Mouse (Mus musculus) left cerebral cortex, adult 18-20 months (tissue): ENCODE results near the gene Cntnap1. TPM values are rescaled to one million over a fixed set of nuclear protein-coding genes. Genes with fewer than 3 reads are reported as not detected.
"Not testable (repeated sequence)": the region's sequence is repeated elsewhere in the genome, so short reads cannot be mapped to it uniquely, and the experiment has no call there.

Experiments used
- DNase-seq, 2 experiments: peaks; one replicate each; pipeline ENCODE4 v3.0.0; 2021 to 2022; ENCODE audit warnings: low spot score in 2 of 2, mixed read lengths in 1 of 2
- long read RNA-seq, 2 experiments: library from polyadenylated mRNA; stranded (forward); transcript quantifications; one replicate each; pipeline ENCODE4 v2.0.0; 2021
- total RNA-seq, 2 experiments: library from RNA; stranded (reverse); gene quantifications; 2 replicates each; pipeline ENCODE4 v1.2.3; 2021

Cntnap1 gene
- total RNA-seq: 100 to 1,000 TPM; 158 to 160 TPM
- long read RNA-seq, experiment 1, full-length matches to known transcripts: 7 of 21 reads
- long read RNA-seq, experiment 1, partial matches to known transcripts: 6 of 21 reads
- long read RNA-seq, experiment 1, other reads (novel, unspliced or antisense): 8 of 21 reads
- long read RNA-seq, experiment 2, full-length matches to known transcripts: 8 of 18 reads
- long read RNA-seq, experiment 2, partial matches to known transcripts: 6 of 18 reads
- long read RNA-seq, experiment 2, other reads (novel, unspliced or antisense): 4 of 18 reads

DNA sequence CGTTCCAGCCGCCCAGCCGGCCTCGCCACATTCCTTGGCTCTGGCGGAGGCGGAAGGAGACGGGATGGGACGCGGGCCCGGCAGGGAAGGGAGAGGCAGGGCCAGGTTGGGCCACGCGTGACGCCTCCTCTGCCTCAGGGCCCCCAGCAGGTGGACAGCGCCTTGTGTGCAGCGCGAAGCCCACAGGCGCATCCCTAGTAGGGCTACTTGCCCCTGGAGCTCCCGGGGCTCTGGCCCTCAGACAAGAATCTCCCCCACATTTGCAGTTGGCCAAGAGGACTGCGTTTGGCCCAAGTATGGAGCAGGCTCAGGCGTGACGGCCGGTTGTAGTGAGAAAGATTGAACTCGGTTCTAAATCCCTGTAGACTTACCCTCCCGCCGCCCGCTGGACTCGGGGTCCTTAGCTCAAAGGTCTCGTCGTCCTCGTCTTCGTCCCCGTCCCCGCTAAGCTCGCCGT is at the start of gene Cntnap1:
TSS of gene Cntnap1 (plus strand) at position 170 of the 457 bp plus-strand sequence.
- DNase-seq: peak in 1 of 2 experiments; percentile 50

DNA sequence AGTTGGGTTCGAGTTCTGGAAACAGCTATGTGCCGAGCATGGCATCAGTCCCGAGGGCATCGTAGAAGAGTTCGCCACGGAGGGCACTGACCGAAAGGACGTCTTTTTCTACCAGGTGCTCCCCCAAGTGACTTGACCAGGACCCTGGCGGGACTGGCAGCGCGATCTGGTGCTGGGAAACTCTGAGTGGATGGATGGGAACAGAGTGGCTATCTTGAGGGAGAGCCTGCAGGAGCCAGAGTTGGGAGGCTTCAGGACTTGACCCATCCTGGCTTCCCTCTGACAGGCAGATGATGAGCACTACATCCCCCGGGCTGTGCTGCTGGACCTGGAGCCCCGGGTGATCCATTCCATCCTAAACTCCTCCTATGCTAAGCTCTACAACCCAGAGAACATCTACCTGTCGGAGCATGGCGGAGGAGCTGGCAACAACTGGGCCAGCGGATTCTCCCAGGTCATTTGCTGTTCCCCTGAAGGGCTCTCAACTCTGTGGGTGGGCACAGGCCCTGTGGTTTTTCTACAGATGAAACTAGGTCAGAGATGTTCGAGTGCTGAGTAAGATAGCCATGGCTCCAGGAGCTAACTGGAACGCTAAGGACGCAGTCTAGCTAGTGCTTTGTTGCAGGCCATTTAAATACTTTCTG is 49.7 kb upstream of the Cntnap1 start:
- DNase-seq: peak in 1 of 2 experiments; percentile 10

DNA sequence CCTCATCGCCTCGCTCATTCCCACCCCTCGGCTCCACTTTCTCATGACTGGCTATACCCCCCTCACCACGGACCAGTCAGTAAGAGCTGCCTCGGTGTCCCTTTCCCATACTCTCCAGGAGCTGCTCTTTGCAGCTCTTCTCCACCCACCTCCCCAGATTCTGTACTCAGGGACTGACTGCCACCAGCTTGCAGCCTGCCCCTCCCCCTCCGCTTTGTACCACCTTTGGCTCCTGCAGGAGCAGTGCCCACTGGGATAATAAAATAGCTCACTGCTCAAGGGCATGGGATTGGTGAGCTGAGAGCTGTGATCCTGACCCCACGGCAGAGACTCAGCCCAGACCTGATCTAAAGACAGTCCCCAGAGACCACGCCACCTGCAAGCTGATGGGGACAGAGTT is 45.8 kb upstream of the Cntnap1 start:
- not testable (repeated sequence) for DNase-seq

DNA sequence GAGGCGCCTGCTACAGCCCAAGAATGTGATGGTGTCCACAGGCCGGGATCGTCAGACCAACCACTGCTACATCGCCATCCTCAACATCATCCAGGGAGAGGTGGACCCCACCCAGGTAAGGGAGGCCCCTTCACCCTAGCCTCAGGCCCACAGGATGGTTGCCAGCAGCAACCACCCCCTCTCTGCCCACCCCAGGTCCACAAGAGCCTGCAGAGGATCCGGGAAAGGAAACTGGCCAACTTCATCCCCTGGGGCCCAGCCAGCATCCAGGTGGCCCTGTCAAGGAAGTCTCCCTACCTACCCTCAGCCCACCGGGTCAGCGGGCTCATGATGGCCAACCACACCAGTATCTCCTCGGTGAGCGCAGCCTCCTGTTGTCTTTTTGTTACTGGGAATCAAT is 45.3 kb upstream of the Cntnap1 start:
- DNase-seq: not testable (repeated sequence)

DNA sequence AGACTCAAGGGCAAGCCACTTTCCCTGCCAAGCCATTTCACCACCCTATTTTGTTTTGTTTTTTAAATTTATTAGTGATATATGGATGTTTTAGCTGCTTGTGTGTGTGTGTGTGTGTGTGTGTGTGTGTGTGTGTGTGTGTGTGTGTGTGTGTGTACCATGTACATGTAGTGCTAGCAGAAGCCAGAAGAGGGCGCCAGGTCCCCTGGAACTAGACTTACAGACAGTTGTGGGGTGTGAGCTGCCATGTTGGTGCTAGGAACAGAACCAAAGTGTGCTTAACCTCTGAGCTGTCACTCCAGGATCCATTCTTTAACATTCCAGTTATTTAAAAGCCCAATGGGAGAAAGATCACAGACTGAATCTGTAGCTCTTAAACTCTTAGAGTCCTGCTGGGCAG is 43.2 kb upstream of the Cntnap1 start:
- no peak for DNase-seq

DNA sequence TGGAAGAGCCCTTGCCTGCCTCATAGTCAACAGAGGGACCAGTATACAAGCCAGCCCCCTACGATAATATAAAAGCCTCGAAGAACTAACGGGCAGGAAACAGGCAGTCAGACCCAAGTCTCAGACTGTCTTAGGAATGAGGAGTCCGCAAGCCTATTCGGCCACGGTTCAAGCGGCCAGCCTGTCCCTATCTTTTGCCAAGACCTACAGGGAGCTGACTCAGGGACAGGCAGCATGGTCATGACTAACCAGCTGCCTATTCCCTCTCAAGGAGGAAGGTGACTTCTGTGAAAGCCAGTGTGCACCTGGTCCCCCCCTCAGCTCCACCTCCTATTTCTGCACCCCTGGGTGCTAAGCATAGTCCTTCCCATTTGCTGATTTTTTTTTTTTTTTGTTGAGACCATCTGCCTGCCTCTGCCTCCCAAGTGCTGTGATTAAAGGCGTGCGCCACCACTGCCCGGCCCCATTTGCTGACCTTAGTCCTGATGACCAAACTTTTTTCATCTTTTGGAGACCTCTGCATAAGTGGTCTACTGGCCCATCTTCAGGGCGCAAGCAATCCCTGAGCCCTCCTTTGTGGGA is 41.2 kb upstream of the Cntnap1 start:
- DNase-seq: no peak

DNA sequence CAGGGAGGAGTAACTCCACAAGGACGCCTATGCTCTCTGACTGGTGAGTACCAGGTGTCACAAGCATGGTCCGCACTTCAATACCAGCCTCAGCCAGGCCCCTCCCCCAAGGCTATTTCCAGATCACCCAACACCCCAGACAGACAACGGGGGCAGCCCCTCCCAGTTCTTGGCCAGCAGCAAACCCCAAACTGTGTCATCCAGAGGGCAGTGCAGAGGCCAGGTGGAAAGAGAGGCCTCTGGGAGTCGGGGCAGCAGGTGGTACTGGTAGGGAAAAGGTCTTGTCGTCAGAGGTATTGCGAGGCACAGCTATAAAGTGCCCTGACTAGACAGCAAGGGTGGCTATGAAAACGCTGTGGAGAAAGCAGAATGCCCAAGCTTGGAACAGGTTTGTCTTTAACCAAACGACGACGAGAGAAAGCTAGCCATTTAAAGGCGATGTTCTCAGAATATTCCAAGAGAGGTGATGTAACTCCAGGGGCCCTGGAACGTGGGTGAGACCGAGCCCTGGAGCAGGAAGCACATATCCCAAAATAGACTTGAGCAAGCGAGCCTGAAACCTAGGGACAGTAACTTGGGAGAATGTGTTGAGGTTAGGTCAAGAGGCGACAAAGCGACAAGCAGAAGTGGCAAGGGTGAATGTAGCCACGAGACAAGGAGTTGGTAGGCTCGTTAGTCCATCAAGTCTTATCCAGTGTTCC is 40.1 kb upstream of the Cntnap1 start:
- no peak for DNase-seq

DNA sequence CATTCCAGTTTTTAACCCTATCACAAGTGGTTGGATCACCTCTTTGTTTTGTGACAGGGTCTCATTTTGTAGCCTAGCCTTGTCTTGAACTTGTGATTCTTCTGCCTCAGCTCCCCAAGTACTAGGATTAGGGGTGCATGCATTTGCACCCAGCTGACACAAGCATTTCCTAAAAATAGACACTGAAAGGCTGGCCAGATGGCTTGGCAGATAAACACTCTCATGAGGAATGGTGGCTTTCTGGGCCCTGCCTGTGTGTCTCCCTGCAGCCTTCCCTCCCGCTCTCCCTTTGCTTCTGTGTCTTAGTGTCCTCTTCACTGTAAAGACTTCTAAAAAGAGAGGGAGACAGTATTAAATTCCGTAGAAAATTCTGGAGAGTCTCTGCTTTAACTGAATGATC is 39.1 kb upstream of the Cntnap1 start:
- DNase-seq: no peak

DNA sequence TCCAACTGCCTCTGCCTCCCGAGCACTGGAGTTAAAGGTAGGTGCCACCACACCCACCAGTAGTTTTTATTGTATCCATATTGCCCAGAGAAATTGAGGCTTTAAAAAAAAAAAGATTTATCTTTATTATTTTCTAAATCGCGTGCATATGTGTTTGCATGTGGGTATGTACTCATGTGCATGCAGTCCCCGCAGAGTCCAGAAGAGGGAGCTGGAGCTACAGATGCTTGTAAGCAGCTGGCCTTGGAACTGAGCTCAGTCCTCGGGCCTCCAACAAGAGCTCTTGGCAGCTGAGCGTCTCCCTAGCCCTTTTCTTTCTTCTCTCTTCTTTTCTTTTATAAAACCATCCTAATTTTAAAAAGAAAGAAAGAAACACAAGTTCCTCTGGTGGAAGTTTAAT is 38.6 kb upstream of the Cntnap1 start:
- no peak for DNase-seq

DNA sequence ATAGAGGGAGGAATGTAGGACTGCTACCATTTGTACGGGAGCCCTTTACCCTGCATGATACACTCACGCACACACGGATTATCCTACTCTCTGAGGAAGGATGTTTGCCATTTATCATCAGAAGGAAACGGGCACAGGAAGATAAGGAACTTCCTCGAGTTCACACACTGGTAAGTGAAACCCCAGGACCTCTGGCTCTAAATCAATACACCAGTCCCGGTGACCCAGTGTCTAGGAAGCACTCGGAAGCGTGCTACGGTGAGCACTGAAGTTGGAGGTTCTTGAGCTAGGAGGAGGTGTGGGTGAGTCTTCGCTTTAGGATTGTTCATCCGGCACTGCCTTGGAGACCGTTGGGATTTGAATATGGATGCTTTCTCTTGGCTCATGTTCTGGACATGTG is 37.3 kb upstream of the Cntnap1 start:
- no peak for DNase-seq

DNA sequence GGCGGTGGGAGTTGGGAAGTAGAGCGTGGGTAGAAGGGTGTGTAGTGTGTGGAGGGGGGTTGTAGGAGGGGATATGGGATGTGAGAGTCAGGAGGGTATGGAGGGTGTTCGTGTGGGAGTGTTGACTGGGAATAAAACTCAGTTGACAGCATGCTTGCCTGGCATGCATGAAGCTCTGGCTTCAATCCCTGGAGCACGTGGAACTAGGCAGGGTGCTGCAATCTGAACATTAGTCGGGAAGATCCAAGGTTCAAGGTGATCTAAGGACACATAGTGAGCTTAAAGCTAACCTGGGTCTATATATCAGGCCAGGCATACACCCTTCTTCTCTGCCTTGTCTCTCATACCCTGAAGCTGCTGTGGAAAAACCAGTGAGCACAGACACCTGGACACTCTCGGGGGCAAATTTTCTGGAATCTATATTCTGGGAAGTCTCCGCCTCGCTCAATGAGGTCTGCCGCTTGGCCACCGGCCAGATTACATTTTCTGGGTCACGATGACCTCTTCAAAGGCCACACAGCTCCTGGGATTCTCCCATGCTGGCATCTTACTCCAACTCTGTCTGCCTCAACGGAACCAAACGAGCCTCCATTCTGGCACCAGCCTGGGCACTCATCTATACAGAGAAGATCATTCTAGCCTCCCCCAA is 36.0 kb upstream of the Cntnap1 start:
- DNase-seq: no peak

DNA sequence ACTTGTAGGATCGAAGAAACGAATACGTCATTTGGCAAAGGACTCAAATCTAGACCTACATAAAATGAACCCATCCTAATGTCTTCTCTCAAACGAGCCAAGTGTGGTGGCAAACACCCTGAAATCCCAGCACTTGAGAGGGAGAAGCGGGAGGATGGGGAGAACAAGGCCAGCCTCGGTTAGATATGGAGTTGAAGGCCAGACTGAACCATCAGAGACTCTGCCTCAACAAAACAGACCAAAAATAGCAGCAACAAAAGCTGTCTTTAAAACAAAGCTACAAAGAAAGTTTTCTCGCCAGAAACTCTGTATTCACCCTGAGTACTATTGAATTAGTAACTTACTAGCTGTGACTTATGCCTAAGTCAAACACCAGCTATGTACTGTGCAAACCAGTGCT is 33.3 kb upstream of the Cntnap1 start:
- no peak for DNase-seq

DNA sequence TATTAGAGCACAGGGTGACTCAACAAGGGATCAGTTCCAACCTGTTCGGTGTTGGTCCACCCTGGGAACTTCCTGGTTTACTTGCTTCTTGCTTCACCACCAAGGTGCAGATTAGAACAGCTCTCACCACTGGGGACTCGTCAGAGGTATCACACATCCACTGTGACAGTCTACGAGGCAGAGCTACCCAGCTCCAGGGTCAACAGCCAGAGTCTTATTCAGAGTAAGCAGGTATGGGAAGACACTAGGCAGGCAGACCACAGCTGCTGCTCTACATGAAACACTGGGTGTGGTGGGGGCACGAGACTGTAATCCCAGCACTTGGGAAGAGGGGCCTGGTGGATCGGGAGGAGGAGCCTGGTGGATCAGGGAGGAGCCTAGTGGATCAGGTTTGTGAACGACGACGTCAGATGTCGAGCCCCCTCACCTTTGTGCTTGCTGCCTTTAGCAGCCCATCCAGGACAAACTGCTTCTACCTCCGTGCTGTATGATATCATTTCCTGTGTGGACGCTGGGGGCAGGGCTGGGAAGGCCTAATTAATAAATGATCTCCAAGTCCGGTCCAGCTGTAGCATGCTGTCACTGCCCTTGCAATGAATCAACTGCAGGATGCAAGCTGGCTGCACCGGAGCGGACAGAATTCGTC is 31.7 kb upstream of the Cntnap1 start:
- no peak for DNase-seq

DNA sequence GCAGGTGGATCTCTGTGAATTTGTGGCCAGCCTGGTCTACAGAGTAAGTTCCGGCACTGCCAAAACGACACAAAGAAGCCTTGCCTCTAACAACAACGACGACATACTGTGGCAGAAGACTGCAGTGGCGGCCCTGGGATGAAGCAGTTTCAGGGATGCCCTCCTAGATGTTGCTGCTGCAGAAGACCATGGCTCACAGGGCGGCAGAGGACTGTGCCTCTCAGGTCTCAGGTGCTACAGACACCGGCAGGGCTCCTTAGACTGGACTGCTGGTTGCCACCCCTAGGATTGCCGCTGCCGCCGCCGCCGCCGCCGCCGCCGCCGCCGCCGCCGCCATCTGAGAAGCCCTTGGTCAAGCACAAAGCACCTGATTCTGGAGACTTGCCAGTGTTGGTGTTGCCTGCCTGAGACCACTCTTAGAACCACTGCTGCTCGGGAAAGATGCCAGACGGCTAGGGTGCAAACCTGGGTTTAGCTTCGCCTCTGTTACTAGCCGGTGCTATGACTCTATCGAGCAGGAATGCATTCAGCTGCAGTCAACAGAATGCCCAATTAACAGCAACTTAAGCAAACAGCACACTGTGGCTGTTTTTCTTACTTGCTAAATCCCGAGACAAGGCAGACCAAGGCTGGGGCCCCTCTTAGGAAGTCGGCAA is 30.0 kb upstream of the Cntnap1 start:
- no peak for DNase-seq

DNA sequence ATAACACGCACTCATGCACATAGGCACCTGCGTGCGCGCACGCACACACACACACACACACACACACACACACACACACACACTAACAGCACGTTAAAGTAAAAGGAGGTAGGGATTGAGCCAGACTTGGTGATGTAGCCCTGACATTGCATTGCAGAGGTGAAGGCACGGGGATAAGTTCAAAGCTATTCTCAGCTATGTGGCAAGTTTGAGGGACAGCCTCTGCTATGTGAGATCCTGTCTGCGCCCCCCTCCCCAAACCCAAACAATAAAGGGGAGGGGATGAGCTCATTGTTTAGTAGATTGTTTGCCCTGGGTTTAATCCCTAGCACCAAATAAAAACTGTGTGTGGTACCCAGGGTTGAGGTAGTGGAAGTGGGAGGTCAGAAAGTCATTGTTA is 29.2 kb upstream of the Cntnap1 start:
- no peak for DNase-seq

DNA sequence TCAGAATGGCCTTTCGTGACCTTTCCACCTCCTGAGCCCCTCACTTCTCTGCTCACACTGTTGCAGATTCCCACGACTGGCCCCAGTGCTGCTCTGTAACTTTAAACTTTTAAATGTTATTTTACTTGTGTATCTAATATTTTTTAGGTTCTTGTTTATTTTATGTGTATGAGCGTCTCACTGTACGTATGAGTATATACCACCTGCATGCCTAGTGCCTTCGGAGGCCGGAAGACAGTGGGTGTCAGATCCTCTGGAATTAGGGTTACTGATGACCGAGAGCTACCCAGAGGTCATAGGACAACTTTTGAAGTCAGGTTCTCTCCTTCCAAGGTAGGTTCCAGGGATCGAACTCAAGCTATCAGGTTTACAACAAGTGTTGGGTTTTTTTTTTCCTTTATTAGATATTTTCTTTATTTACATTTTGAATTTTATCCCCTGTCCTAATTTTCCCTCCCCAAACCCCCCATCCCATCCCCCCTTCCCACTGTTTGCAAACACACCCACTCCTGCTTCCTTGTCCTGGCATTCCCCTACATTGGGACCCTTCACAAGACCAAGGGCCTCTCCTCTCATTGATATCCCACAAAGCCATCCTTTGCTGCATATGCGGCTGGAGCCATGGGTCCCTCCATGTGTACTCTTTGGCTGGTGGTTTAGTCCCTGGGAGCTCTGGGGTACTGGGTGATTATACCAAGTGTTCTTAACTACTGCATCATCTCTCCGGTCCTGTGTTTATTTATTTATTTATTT is 27.9 kb upstream of the Cntnap1 start:
- no peak for DNase-seq

DNA sequence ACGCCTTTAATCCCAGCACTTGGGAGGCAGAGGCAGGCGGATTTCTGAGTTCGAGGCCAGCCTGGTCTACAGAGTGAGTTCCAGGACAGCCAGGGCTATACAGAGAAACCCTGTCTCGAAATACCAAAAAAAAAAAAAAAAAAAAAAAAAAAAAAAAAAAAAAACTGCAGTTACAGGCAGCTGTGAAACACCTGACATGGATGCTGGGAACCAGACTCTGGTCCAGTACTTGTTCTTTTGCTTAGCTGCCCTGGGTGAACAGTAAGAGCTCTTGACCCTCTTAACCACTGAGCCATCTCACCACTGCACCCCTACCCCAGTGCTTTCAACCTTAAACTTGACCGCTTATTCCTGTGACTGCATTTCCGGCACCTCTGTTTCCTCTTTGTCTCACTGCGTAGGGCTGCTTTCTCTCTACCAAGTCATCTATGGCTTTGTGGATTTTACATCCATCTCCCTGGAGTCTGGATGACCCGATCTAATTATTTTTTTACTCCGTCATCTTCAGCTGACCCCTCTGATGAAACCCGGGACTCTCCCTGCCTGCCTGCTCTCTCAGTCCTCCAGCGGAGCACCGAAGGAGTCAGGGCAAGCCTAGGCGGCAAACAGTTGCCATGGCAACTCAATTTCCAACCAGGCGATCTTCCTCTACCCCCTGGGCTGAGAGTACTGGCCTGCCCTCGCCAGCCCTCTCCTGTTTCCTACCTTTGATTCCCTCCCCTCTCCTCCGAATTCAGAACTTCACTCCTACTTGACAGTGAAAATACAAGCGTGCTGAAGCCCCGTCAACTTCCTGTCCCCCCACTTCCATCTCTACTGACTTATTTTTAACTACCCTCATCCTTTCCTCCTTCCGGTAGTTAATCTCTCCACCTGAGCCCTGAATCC is 26.7 kb upstream of the Cntnap1 start:
- peak in 1 of 2 experiments; percentile 44 for DNase-seq

DNA sequence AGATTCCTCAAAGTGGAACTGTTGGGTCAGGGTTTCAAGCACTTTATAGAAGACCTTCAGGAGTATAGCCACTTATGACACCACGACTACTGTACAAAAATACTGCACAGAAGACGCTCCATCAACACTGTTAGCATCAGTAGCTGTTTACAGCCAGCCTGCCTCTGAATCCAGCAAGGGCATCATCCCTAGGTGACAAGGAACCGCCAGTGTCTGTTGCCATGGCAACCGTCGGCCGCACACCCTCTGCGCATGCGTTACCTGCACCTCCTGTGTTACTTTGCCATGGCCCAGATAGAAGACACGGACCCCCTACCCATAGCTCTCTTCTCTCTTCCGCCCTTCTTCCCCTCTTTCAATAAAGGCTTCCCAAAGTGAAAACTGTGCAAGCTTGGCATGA is 23.9 kb upstream of the Cntnap1 start:
- DNase-seq: peak in 1 of 2 experiments; percentile 38

DNA sequence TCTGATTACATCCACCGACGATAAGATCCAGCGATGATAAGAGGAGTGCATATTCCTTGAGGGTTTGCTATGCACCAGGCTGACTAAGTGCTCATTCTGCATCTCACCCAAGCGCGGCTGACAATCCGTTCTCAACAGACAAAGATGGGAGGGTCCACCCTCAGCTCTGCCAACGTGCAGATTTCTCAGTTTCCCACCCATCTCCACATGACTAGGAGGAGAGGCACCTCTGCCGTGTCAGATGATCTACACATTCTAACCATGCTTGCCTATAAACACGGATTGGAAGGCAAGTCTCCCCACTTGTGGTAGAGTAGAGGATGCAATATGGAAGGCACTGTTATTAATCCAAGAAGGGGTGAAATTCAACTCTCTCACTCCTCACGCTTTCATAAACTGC is 21.6 kb upstream of the Cntnap1 start:
- no peak for DNase-seq
